Mouse (Mus musculus) liver, embryonic 13.5 days (tissue): ENCODE measurements around the gene Phpt1. TPM values are rescaled to one million over a fixed set of nuclear protein-coding genes. Genes with fewer than 3 reads are reported as not detected.

Source experiments
- ATAC-seq: fragments of 200-750 bp; cut with Nextera tagmentation; 2 replicates; pipeline ENCODE4 v1.8.0; 2017; ENCODE audit warnings: low read depth, mild to moderate bottlenecking, moderate number of reproducible peaks, moderate library complexity
- DNase-seq: peaks from one replicate; pipeline ENCODE4 v3.0.0; 2022
- H3K27ac ChIP-seq: fragments of 300-500 bp; sonication (generic); 2 replicates; pipeline ENCODE4 v1.5.1; 2015; ENCODE audit warnings: moderate library complexity, mild to moderate bottlenecking, inconsistent platforms
- H3K27me3 ChIP-seq: fragments of 300-500 bp; sonication (generic); 2 replicates; pipeline ENCODE4 v1.6.1; 2015; ENCODE audit warnings: mild to moderate bottlenecking, inconsistent platforms
- H3K36me3 ChIP-seq: fragments of 300-500 bp; sonication (generic); 2 replicates; pipeline ENCODE4 v1.6.1; 2015; ENCODE audit warnings: mild to moderate bottlenecking, inconsistent platforms
- H3K4me1 ChIP-seq: fragments of 300-500 bp; sonication (generic); replicated peaks from 2 replicates; pipeline ENCODE4 v1.6.1; 2015; ENCODE audit warnings: inconsistent platforms
- H3K4me2 ChIP-seq: fragments of 300-500 bp; sonication (generic); 2 replicates; pipeline ENCODE4 v1.6.1; 2015; ENCODE audit warnings: inconsistent platforms, mild to moderate bottlenecking, moderate library complexity
- H3K4me3 ChIP-seq: fragments of 300-500 bp; sonication (generic); replicated peaks from 2 replicates; pipeline ENCODE4 v1.5.1; 2015; ENCODE audit warnings: mild to moderate bottlenecking, inconsistent platforms
- H3K9ac ChIP-seq: fragments of 300-500 bp; sonication (generic); 2 replicates; pipeline ENCODE4 v1.6.1; 2015; ENCODE audit warnings: mild to moderate bottlenecking, inconsistent platforms
- H3K9me3 ChIP-seq: fragments of 300-500 bp; sonication (generic); replicated peaks from 2 replicates; pipeline ENCODE4 v1.6.1; 2016; ENCODE audit warnings: inconsistent platforms
- WGBS: fragments of 180-500 bp; shearing (Covaris S2); methylation state at CpG from one replicate; pipeline ENCODE4 v1.1.7; 2015; ENCODE audit not compliant: insufficient replicate concordance; 5-methylcytosine and 5-hydroxymethylcytosine counted together
- polyA plus RNA-seq: library from polyadenylated mRNA; unstranded; fragments of >200 nt; fragmentation: Nextera tagmentation; extraction: Ambion mirVana; gene quantifications from 2 replicates; pipeline ENCODE4 v1.2.1, GENCODE M21; 2015

The Phpt1 gene
- polyA plus RNA-seq, 1 experiment from 2014 or later: 50.2 TPM

DNA sequence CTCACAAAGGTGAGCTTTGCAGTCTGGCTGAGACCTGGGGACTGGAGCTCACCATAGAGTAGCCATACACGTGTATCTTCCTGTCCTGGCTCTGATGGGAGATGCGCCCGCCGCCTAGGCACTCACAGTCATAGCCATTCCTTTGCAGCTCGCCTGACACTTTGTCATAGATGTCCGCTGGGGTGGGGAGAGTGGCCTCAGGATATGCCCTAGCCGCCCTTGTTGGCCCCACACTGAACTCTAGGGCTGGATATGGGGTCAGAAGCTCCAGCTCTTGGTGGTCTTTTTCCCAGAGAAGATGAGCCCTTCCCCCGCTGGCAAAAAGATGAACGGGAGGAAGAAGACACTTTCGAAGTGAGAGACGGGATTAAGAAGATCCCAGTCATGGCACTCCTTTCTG, 888 bp downstream of the Phpt1 start:
- ATAC-seq (no peak), DNase-seq (no peak)
- Histone ChIP-seq H3K9ac (peak overlapping the region; percentile 74), H3K4me2 (peak overlapping the region; percentile 87), H3K27ac (peak overlapping the region; percentile 54), H3K4me1 (peaks cover 62% of the 10 kb centered on the region), H3K36me3 (peaks cover 7% of the 10 kb centered on the region), H3K27me3 (peaks cover 39% of the 10 kb centered on the region), H3K9me3 (no peaks in the 10 kb centered on the region), H3K4me3 (peak overlapping the region; percentile 64)
- 20% methylated on average over 11 of the region's 11 CpGs for WGBS

- Histone ChIP-seq H3K27ac (no peak overlapping the region), H3K4me1 (peaks cover 57% of the 10 kb centered on the region), H3K9me3 (no peaks in the 10 kb centered on the region), H3K4me3 (0 out of 2 replicates have a peak overlapping the region, but pooled peaks have one; percentile 12), H3K36me3 (peaks cover 7% of the 10 kb centered on the region), H3K4me2 (peak overlapping the region; percentile 87), H3K27me3 (peaks cover 28% of the 10 kb centered on the region), H3K9ac (peak overlapping the region; percentile 74)
- WGBS: 46% methylated on average over 2 of the region's 2 CpGs
- DNase-seq: no peak
- no peak for ATAC-seq
Observed at GRCm38 (mm10) chr2:25573068-25573467, 2.0 kb downstream of the Phpt1 start.

GRCm38 (mm10) chr2:25571221-25571620, 3.8 kb downstream of the Phpt1 start:
- ATAC-seq (no peak), DNase-seq (no peak)
- H3K36me3 ChIP-seq: peaks cover 14% of the 10 kb centered on the region
- no peak overlapping the region for H3K4me2 ChIP-seq
- 67% methylated on average over 4 of the region's 4 CpGs for WGBS
- H3K9me3 ChIP-seq: no peaks in the 10 kb centered on the region
- no peak overlapping the region for H3K27ac ChIP-seq
- peaks cover 10% of the 10 kb centered on the region for H3K27me3 ChIP-seq
- H3K4me1 ChIP-seq: peaks cover 47% of the 10 kb centered on the region
- no peak overlapping the region for H3K4me3 ChIP-seq
- no peak overlapping the region for H3K9ac ChIP-seq

GRCm38 (mm10) chr2:25569323-25569722, 5.7 kb downstream of the Phpt1 start:
- no peaks in the 10 kb centered on the region for H3K27me3 ChIP-seq
- H3K27ac ChIP-seq: no peak overlapping the region
- DNase-seq (no peak), ATAC-seq (no peak)
- 73% methylated on average over 3 of the region's 3 CpGs for WGBS
- peaks cover 28% of the 10 kb centered on the region for H3K36me3 ChIP-seq
- no peak overlapping the region for H3K4me2 ChIP-seq
- H3K4me3 ChIP-seq: no peak overlapping the region
- peaks cover 35% of the 10 kb centered on the region for H3K4me1 ChIP-seq
- no peaks in the 10 kb centered on the region for H3K9me3 ChIP-seq
- no peak overlapping the region for H3K9ac ChIP-seq

DNA sequence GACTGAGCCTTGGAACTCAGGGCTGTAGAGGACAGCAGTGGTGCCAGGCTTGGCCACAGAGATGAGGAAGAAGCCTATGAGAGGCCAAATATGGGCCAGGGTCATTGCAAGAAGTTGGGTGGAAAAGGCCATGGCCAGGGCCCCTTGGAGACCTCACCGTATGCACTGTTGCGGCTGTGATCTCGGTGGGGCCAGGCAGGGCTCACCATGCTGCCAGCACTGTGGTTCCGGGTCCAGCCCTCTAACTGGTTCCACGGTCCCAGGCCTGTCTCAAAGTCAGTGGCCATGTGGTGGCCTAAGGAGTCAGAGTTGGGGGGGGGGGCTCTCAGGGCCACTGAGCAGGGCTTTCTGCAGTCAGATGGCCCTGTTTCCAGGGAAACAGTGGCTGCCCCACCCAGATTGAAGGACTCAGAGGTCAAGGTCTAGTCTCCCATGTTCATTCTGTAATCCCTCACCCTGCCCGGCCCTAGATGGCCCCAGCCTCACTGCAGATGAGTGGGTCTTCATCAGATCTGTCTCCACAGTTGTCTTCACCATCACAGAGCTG, 6.5 kb downstream of the Phpt1 start:
- Histone ChIP-seq H3K27me3 (no peaks in the 10 kb centered on the region), H3K9ac (no peak overlapping the region), H3K4me2 (no peak overlapping the region), H3K27ac (no peak overlapping the region), H3K4me1 (peaks cover 27% of the 10 kb centered on the region), H3K9me3 (no peaks in the 10 kb centered on the region), H3K36me3 (peaks cover 36% of the 10 kb centered on the region), H3K4me3 (no peak overlapping the region)
- DNase-seq (no peak), ATAC-seq (no peak)
- 80% methylated on average over 6 of the region's 6 CpGs for WGBS

- Histone ChIP-seq H3K9ac (no peak overlapping the region), H3K27ac (no peak overlapping the region), H3K27me3 (no peaks in the 10 kb centered on the region), H3K36me3 (peaks cover 56% of the 10 kb centered on the region), H3K4me1 (peaks cover 21% of the 10 kb centered on the region), H3K4me2 (no peak overlapping the region), H3K4me3 (no peak overlapping the region), H3K9me3 (no peaks in the 10 kb centered on the region)
- ATAC-seq (no peak), DNase-seq (no peak)
- 82% methylated on average over 6 of the region's 6 CpGs for WGBS
Observed at GRCm38 (mm10) chr2:25566558-25566957, 8.5 kb downstream of the Phpt1 start.

GRCm38 (mm10) chr2:25565741-25566140, 9.3 kb downstream of the Phpt1 start:
- no peak overlapping the region for H3K4me3 ChIP-seq
- H3K9me3 ChIP-seq: no peaks in the 10 kb centered on the region
- H3K27me3 ChIP-seq: no peaks in the 10 kb centered on the region
- H3K36me3 ChIP-seq: peaks cover 64% of the 10 kb centered on the region
- peaks cover 13% of the 10 kb centered on the region for H3K4me1 ChIP-seq
- 84% methylated on average over 8 of the region's 8 CpGs for WGBS
- no peak overlapping the region for H3K4me2 ChIP-seq
- no peak for ATAC-seq
- H3K27ac ChIP-seq: no peak overlapping the region
- no peak for DNase-seq
- H3K9ac ChIP-seq: no peak overlapping the region

DNA sequence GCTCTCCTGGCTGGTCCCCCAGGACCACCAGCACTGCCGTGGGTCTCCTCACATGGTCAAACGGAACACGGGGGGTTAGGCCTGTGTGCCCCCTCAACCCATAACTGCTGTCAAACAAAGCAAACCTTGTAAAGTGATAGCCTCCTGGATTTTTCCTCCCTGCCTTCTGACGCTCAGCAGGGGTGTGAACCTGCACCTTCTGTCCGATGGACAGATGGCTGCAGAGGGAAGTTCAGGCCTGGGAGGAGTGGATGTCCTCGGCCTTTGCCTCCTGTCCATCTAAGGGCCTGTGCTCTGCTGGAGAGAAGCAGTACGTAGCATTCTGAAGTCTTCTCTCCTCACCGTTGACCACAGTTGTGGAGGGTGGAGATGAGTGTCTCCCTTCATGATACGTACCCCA, 13.1 kb downstream of the Phpt1 start:
- DNase-seq: no peak
- H3K27ac ChIP-seq: no peak overlapping the region

DNA sequence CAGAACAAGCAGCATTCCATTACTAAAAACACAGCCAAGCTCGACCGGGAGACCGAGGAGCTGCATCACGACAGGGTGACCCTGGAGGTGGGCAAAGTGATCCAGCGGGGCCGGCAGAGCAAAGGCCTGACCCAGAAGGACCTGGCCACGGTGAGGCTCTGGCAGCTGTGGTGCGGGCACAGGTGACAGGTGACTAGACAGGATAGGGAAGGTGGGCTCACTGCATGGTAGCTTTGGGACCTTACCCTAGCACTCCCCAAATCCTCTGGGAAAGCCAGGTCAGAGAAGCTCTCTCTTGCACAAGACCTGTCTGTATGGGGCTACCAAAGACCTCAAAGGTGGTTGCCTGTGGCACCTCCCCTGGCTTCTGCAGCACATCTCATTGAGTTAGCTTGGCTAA, 14.5 kb downstream of the Phpt1 start:
- no peak for DNase-seq
- 94% methylated on average over 8 of the region's 8 CpGs for WGBS
- Histone ChIP-seq H3K9ac (no peak overlapping the region), H3K9me3 (no peaks in the 10 kb centered on the region), H3K4me3 (no peak overlapping the region), H3K36me3 (peaks cover 62% of the 10 kb centered on the region), H3K27ac (no peak overlapping the region), H3K27me3 (no peaks in the 10 kb centered on the region), H3K4me1 (peaks cover 35% of the 10 kb centered on the region), H3K4me2 (no peak overlapping the region)
- no peak for ATAC-seq

More for the DNA sequence above, 13.1 kb downstream of the Phpt1 start:
- no peaks in the 10 kb centered on the region for H3K9me3 ChIP-seq
- H3K4me2 ChIP-seq: no peak overlapping the region
- no peaks in the 10 kb centered on the region for H3K27me3 ChIP-seq
- H3K36me3 ChIP-seq: peaks cover 66% of the 10 kb centered on the region
- H3K4me3 ChIP-seq: no peak overlapping the region
- no peak overlapping the region for H3K9ac ChIP-seq
- peaks cover 26% of the 10 kb centered on the region for H3K4me1 ChIP-seq
- ATAC-seq: no peak
- 81% methylated on average over 9 of the region's 9 CpGs for WGBS

DNA sequence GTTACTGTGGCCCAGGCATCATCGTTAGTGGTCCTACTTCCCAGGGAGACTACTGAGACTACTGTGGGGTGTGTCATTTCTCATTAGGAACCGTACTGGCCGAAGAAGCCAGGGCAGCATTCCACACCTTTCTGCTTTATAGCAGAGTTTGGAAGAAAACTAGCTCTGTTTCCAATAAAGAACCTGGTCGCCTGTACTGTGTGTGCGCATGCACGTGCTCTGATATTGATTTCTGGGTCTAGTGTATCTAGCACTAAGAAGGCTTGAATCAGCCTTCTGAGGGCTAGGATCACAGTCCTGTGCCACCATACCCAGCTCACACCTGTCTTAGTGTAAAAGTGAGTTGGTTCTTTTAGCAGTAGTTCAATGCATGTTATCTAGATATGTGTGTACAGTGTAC, 16.2 kb downstream of the Phpt1 start:
- Histone ChIP-seq H3K4me1 (peaks cover 35% of the 10 kb centered on the region), H3K9me3 (no peaks in the 10 kb centered on the region), H3K27me3 (no peaks in the 10 kb centered on the region), H3K4me3 (peak overlapping the region; percentile 95), H3K27ac (peak overlapping the region; percentile 85), H3K4me2 (peak overlapping the region; percentile 97), H3K36me3 (peaks cover 47% of the 10 kb centered on the region), H3K9ac (peak overlapping the region; percentile 96)
- WGBS: 64% methylated on average over 6 of the region's 6 CpGs
- no peak for ATAC-seq
- DNase-seq: no peak

- Histone ChIP-seq H3K9ac (peak overlapping the region; percentile 96), H3K4me3 (peak overlapping the region; percentile 95), H3K9me3 (no peaks in the 10 kb centered on the region), H3K27ac (peak overlapping the region; percentile 85), H3K36me3 (peaks cover 38% of the 10 kb centered on the region), H3K4me1 (peaks cover 35% of the 10 kb centered on the region), H3K27me3 (no peaks in the 10 kb centered on the region), H3K4me2 (peak overlapping the region; percentile 97)
- DNase-seq: no peak
- ATAC-seq: peak; percentile 66
- under 1% methylated on average over 24 of the region's 24 CpGs for WGBS
Observed at GRCm38 (mm10) chr2:25557964-25558360, 17.1 kb downstream of the Phpt1 start.

DNA sequence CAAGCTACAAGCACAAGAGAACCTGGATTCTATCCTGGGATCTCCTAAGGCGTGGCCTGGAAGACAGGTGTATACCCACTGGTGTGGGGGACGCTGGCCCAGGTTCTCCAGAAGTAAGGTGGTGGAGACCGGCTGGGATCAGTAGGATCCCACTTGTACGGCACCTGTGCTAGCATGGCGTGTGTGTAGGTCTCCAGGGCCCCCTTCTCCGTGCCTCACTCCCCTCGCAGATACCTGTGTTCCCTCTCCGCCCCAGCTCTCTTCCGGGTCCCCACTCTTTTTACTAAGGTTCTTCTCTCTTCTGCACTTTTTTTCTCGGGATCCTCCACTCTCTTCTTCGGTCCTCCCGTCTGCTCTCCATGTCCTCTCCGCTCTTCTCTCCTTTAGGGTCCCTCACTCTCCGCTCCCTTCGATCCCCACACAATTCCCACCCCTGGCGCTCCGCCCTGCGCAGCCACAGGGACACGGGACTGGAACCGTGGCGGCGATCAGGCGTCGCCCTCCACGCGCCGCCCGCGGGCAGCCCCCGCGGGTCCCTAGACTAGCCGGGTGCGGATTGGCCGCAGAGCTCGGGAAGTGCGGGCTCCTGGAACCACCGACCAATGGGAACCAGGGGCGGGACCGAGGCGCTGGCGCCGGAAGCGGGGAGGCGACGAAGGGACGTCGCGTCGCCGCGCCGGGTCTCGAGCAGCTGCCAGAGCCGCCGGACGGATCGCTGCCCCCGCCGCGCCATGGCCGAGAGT, 17.6 kb downstream of the Phpt1 start, which contains the start of gene Edf1:
Gene Edf1, plus strand, starts transcription at position 627 of the 743 bp plus-strand sequence.
- Histone ChIP-seq H3K9me3 (no peaks in the 10 kb centered on the region), H3K4me2 (peak within 1 kb of the TSS; percentile 97), H3K4me3 (peak within 1 kb of the TSS; percentile 95), H3K36me3 (peaks cover 33% of the 10 kb centered on the region), H3K27ac (peak within 1 kb of the TSS; percentile 85), H3K9ac (peak within 1 kb of the TSS; percentile 96), H3K27me3 (no peaks in the 10 kb centered on the region), H3K4me1 (peaks cover 34% of the 10 kb centered on the region)
- ATAC-seq (peak; percentile 98), DNase-seq (peak; percentile 91)
- under 1% methylated on average over 61 of the region's 61 CpGs for WGBS
